Mouse (Mus musculus) neural tube, embryonic 15.5 days (tissue): Measurements from ENCODE around the gene Grin2a. TPM values are rescaled to one million over a fixed set of nuclear protein-coding genes. Genes with fewer than 3 reads are reported as not detected.

ENCODE experiments used
- ATAC-seq: fragments of 200-750 bp; cut with Nextera tagmentation; 2 replicates; pipeline ENCODE4 v1.8.0; 2017; ENCODE audit warnings: mild to moderate bottlenecking, moderate TSS enrichment, moderate library complexity; ENCODE audit not compliant: low FRiP score
- H3K27ac ChIP-seq: fragments of 300-500 bp; sonication (generic); replicated peaks from 2 replicates; pipeline ENCODE4 v1.5.1; 2015; ENCODE audit warnings: mild to moderate bottlenecking, inconsistent platforms
- H3K27me3 ChIP-seq: fragments of 300-500 bp; sonication (generic); replicated peaks from 2 replicates; pipeline ENCODE4 v1.6.1; 2015; ENCODE audit warnings: inconsistent platforms
- H3K36me3 ChIP-seq: fragments of 300-500 bp; sonication (generic); 2 replicates; pipeline ENCODE4 v1.6.1; 2015; ENCODE audit warnings: inconsistent platforms
- H3K4me1 ChIP-seq: fragments of 300-500 bp; sonication (generic); 2 replicates; pipeline ENCODE4 v1.6.1; 2015; ENCODE audit warnings: inconsistent platforms
- H3K4me2 ChIP-seq: fragments of 300-500 bp; sonication (generic); 2 replicates; pipeline ENCODE4 v1.6.1; 2015; ENCODE audit warnings: inconsistent platforms, mild to moderate bottlenecking, moderate library complexity
- H3K4me3 ChIP-seq: fragments of 300-500 bp; sonication (generic); replicated peaks from 2 replicates; pipeline ENCODE4 v1.5.1; 2015; ENCODE audit warnings: mild to moderate bottlenecking, inconsistent platforms
- H3K9ac ChIP-seq: fragments of 300-500 bp; sonication (generic); replicated peaks from 2 replicates; pipeline ENCODE4 v1.6.1; 2015; ENCODE audit warnings: mild to moderate bottlenecking, inconsistent platforms
- H3K9me3 ChIP-seq: fragments of 300-500 bp; sonication (generic); replicated peaks from 2 replicates; pipeline ENCODE4 v1.6.1; 2016; ENCODE audit warnings: inconsistent platforms
- WGBS: fragments of 180-500 bp; shearing (Covaris S2); methylation state at CpG from one replicate; pipeline ENCODE4 v1.1.7; 2015; ENCODE audit warnings: mixed read lengths; 5-methylcytosine and 5-hydroxymethylcytosine counted together
- polyA plus RNA-seq: library from polyadenylated mRNA; unstranded; fragments of >200 nt; fragmentation: Nextera tagmentation; extraction: Ambion mirVana; gene quantifications from 2 replicates; pipeline ENCODE4 v1.2.1, GENCODE M21; 2015

The Grin2a gene
- 11.2 and 15.6 TPM in 2 replicates for polyA plus RNA-seq

GRCm38 (mm10) chr16:9994951-9995813 is at the start of gene Grin2a:
Gene Grin2a, minus strand, starts transcription at chr16:9995560.
- Histone ChIP-seq H3K4me2 (peak within 1 kb of the TSS; percentile 85), H3K9me3 (no peaks in the 10 kb centered on the region), H3K4me1 (peaks cover 44% of the 10 kb centered on the region), H3K9ac (peak within 1 kb of the TSS; percentile 64), H3K36me3 (no peaks in the 10 kb centered on the region), H3K27ac (peak within 1 kb of the TSS; percentile 81), H3K27me3 (peaks cover 48% of the 10 kb centered on the region), H3K4me3 (peak within 1 kb of the TSS; percentile 65)
- peak; percentile 57 for ATAC-seq
- WGBS, result under 1% methylated on average over 68 of the region's 69 CpGs

GRCm38 (mm10) chr16:10035582-10036215 is 40.3 kb upstream of the Grin2a start:
- H3K9ac ChIP-seq, result no peak overlapping the region
- ATAC-seq, result no peak
- no peak overlapping the region for H3K27ac ChIP-seq
- H3K4me3 ChIP-seq, result no peak overlapping the region
- no peak overlapping the region for H3K4me2 ChIP-seq
- no peaks in the 10 kb centered on the region for H3K9me3 ChIP-seq
- no peaks in the 10 kb centered on the region for H3K36me3 ChIP-seq
- 86% methylated on average over 7 of the region's 7 CpGs for WGBS
- no peaks in the 10 kb centered on the region for H3K4me1 ChIP-seq
- H3K27me3 ChIP-seq, result no peaks in the 10 kb centered on the region

- WGBS, result 96% methylated on average over 4 of the region's 4 CpGs
- no peak overlapping the region for H3K27ac ChIP-seq
- H3K36me3 ChIP-seq, result no peaks in the 10 kb centered on the region
- no peak overlapping the region for H3K4me2 ChIP-seq
- no peak overlapping the region for H3K4me3 ChIP-seq
- no peak overlapping the region for H3K9ac ChIP-seq
- no peaks in the 10 kb centered on the region for H3K9me3 ChIP-seq
- no peaks in the 10 kb centered on the region for H3K4me1 ChIP-seq
- no peak for ATAC-seq
- no peaks in the 10 kb centered on the region for H3K27me3 ChIP-seq
Observed at GRCm38 (mm10) chr16:10033416-10033979, 38.1 kb upstream of the Grin2a start.

- Histone ChIP-seq H3K27me3 (no peaks in the 10 kb centered on the region), H3K9me3 (no peaks in the 10 kb centered on the region)
Observed at GRCm38 (mm10) chr16:10031891-10032290, 36.5 kb upstream of the Grin2a start.

GRCm38 (mm10) chr16:10026741-10027140 is 31.4 kb upstream of the Grin2a start:
- H3K4me2 ChIP-seq, result no peak overlapping the region
- 72% methylated on average over 6 of the region's 6 CpGs for WGBS

More at GRCm38 (mm10) chr16:10031891-10032290, 36.5 kb upstream of the Grin2a start:
- Histone ChIP-seq H3K36me3 (no peaks in the 10 kb centered on the region), H3K4me2 (no peak overlapping the region), H3K27ac (no peak overlapping the region), H3K9ac (no peak overlapping the region), H3K4me1 (no peaks in the 10 kb centered on the region), H3K4me3 (no peak overlapping the region)
- no peak for ATAC-seq

GRCm38 (mm10) chr16:10009743-10010142 is 14.4 kb upstream of the Grin2a start:
- Histone ChIP-seq H3K9me3 (no peaks in the 10 kb centered on the region), H3K27me3 (no peaks in the 10 kb centered on the region), H3K36me3 (no peaks in the 10 kb centered on the region), H3K27ac (no peak overlapping the region), H3K4me3 (no peak overlapping the region), H3K9ac (no peak overlapping the region), H3K4me1 (no peaks in the 10 kb centered on the region), H3K4me2 (no peak overlapping the region)
- WGBS, result 66% methylated on average over 1 of the region's 1 CpGs
- ATAC-seq, result no peak

More at GRCm38 (mm10) chr16:10026741-10027140, 31.4 kb upstream of the Grin2a start:
- H3K4me3 ChIP-seq, result no peak overlapping the region
- no peaks in the 10 kb centered on the region for H3K36me3 ChIP-seq
- no peak overlapping the region for H3K27ac ChIP-seq
- H3K9me3 ChIP-seq, result no peaks in the 10 kb centered on the region
- H3K9ac ChIP-seq, result no peak overlapping the region
- no peaks in the 10 kb centered on the region for H3K27me3 ChIP-seq
- no peaks in the 10 kb centered on the region for H3K4me1 ChIP-seq
- no peak for ATAC-seq

GRCm38 (mm10) chr16:10005606-10006005 is 10.2 kb upstream of the Grin2a start:
- Histone ChIP-seq H3K9me3 (no peaks in the 10 kb centered on the region), H3K4me2 (no peak overlapping the region), H3K27ac (no peak overlapping the region), H3K9ac (no peak overlapping the region), H3K36me3 (no peaks in the 10 kb centered on the region), H3K4me1 (no peaks in the 10 kb centered on the region), H3K4me3 (no peak overlapping the region), H3K27me3 (no peaks in the 10 kb centered on the region)
- WGBS, result 85% methylated on average over 5 of the region's 5 CpGs
- ATAC-seq, result no peak

- WGBS, result 92% methylated on average over 4 of the region's 4 CpGs
- H3K9ac ChIP-seq, result no peak overlapping the region
- H3K4me1 ChIP-seq, result no peaks in the 10 kb centered on the region
- H3K4me3 ChIP-seq, result no peak overlapping the region
- no peaks in the 10 kb centered on the region for H3K36me3 ChIP-seq
- no peaks in the 10 kb centered on the region for H3K27me3 ChIP-seq
- no peaks in the 10 kb centered on the region for H3K9me3 ChIP-seq
- ATAC-seq, result no peak
- no peak overlapping the region for H3K4me2 ChIP-seq
- no peak overlapping the region for H3K27ac ChIP-seq
Observed at GRCm38 (mm10) chr16:10004096-10004495, 8.7 kb upstream of the Grin2a start.

- no peak overlapping the region for H3K4me2 ChIP-seq
- H3K36me3 ChIP-seq, result no peaks in the 10 kb centered on the region
- 63% methylated on average over 1 of the region's 1 CpGs for WGBS
- H3K27me3 ChIP-seq, result no peaks in the 10 kb centered on the region
- no peak overlapping the region for H3K4me3 ChIP-seq
- ATAC-seq, result no peak
- H3K9me3 ChIP-seq, result no peaks in the 10 kb centered on the region
- H3K9ac ChIP-seq, result no peak overlapping the region
- no peaks in the 10 kb centered on the region for H3K4me1 ChIP-seq
- no peak overlapping the region for H3K27ac ChIP-seq
Observed at GRCm38 (mm10) chr16:10003001-10003400, 7.6 kb upstream of the Grin2a start.

- Histone ChIP-seq H3K4me2 (no peak overlapping the region), H3K4me3 (no peak overlapping the region), H3K36me3 (no peaks in the 10 kb centered on the region), H3K9me3 (no peaks in the 10 kb centered on the region), H3K27ac (no peak overlapping the region), H3K27me3 (peaks cover 4% of the 10 kb centered on the region), H3K4me1 (peaks cover 3% of the 10 kb centered on the region; the same call in 1 of the 2 replicates), H3K9ac (no peak overlapping the region)
- no peak for ATAC-seq
- WGBS, result 18% methylated on average over 1 of the region's 1 CpGs
Observed at GRCm38 (mm10) chr16:10001601-10002000, 6.2 kb upstream of the Grin2a start.

GRCm38 (mm10) chr16:9999926-10000325 is 4.6 kb upstream of the Grin2a start:
- ATAC-seq, result no peak
- WGBS, result 72% methylated on average over 5 of the region's 5 CpGs
- no peak overlapping the region for H3K9ac ChIP-seq
- H3K4me2 ChIP-seq, result no peak overlapping the region
- H3K36me3 ChIP-seq, result no peaks in the 10 kb centered on the region
- no peaks in the 10 kb centered on the region for H3K9me3 ChIP-seq
- H3K27me3 ChIP-seq, result peaks cover 12% of the 10 kb centered on the region
- H3K4me3 ChIP-seq, result no peak overlapping the region
- H3K4me1 ChIP-seq, result peaks cover 15% of the 10 kb centered on the region
- no peak overlapping the region for H3K27ac ChIP-seq

GRCm38 (mm10) chr16:9997931-9998330 is 2.6 kb upstream of the Grin2a start:
- no peak overlapping the region for H3K4me3 ChIP-seq
- H3K4me1 ChIP-seq, result peaks cover 33% of the 10 kb centered on the region
- H3K4me2 ChIP-seq, result no peak overlapping the region
- no peak overlapping the region for H3K9ac ChIP-seq
- peaks cover 26% of the 10 kb centered on the region for H3K27me3 ChIP-seq
- ATAC-seq, result no peak
- H3K9me3 ChIP-seq, result no peaks in the 10 kb centered on the region
- H3K27ac ChIP-seq, result no peak overlapping the region
- no peaks in the 10 kb centered on the region for H3K36me3 ChIP-seq
